Mouse (Mus musculus): Measurements from ENCODE around the gene Plac9b. TPM values are rescaled to one million over a fixed set of nuclear protein-coding genes. Genes with fewer than 3 reads are reported as not detected.
"Not testable (repeated sequence)": the region's sequence is repeated elsewhere in the genome, so short reads cannot be mapped to it uniquely, and the experiment has no call there.

Plac9b gene
- 10 to 100 TPM in 1 of 2 experiments, 1 to 10 TPM in 1; 9.7 to 13.0 TPM for total RNA-seq (2021)

DNA sequence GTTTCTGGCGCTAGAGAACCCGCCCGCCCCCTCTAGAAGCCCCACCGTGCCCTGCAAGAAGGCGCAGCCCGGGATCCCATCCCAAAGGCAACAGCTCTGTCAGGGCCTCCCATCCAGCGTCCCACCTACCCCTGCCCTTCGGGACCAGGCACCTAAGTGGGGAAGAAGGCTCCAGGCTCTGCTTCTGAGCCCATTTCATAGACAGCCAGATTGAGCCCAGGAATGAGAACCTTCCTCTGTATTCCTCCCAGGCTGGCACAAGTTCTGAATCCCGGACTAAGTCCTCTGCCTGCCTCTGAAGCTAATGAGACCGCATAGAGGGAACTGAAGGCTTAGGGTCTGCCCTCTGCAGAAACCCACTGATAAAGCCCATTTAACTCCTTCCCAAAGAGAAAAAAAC lies at the start of gene Plac9b:
TSS of gene Plac9b (minus strand) at position 101 of the 400 bp plus-strand sequence.
- intact Hi-C loops (cut with DNase I); DNase-seq: not testable (repeated sequence)

GRCm38 (mm10) chr14:26216233-26217000 lies 34.1 kb upstream of the Plac9b start:
- intact Hi-C loops (cut with DNase I); DNase-seq: not testable (repeated sequence)

DNA sequence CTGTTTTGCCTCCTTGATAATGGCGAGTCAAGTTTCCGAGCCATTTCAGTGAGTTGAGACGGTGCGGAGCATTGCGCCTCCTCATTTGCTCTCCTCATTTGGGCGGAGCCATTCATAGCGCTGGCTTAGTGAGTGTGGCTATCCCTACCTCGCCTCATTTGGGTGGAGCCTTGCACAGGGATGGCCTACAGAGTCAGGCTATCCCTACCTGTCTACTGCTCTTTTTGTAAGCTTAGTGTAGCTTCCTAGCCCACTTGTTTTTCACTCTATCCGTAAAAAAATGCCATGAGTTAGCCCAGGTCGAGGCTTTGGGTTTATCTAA lies 24.6 kb upstream of the Plac9b start, which contains the start of gene Tmem254b:
TSS of gene Tmem254b (minus strand) at position 116 of the 322 bp plus-strand sequence.
- intact Hi-C loops (cut with DNase I); DNase-seq: not testable (repeated sequence)

DNA sequence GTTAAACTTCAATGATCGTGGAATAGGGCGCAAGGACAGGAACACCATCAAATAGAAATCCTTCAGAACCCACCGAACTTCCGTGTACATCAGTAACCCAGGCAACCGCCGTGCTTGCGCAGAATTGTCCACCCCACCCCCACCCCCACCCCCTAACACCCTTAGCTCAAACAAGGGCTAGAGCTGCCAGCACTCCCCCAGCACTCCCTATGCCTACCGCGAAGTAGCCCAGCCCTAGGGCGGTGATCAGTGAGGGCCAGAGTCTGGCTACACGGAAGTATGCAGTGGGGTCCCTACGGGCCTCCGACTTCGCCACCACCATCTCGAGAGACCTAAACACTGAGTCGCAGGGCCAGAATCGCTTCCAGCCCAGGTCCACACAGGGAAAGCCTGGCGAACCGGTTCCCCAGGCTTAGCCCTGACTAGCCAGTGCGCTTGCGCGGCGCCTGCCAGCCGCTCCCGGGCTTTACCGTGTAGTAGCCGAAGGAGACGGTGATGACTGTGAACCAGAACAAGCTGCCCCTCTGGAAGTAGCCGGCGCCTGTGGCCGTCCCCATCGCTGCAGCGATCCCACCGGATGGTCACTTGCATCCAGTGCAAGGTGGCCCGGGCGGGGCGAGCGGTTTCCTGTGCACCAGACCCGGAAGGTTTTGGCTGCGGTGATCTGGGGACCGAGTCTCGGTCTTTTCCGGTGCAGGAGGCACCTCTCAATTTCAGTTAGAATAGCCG lies 24.1 kb upstream of the Plac9b start:
- intact Hi-C loops (cut with DNase I); DNase-seq: not testable (repeated sequence)

DNA sequence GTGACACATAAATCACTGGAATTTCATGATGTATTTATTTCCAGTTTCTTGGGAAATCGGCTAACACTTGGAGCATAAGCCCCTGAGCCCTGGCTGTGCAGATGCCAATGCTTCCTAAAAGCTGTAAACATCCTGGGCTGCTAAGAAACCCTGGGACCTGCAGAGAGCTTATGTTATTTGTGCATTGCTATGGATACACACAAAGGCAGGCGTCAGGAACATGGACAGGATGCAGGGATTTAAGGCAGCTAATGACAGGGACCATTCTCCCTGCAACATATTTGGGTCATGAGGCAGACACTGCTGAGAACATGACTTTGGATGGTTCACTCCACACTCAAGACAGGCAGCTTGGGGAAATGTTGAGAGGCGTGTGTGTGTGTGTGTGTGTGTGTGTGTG lies 15.6 kb upstream of the Plac9b start:
- intact Hi-C loops (cut with DNase I); DNase-seq: not testable (repeated sequence)

DNA sequence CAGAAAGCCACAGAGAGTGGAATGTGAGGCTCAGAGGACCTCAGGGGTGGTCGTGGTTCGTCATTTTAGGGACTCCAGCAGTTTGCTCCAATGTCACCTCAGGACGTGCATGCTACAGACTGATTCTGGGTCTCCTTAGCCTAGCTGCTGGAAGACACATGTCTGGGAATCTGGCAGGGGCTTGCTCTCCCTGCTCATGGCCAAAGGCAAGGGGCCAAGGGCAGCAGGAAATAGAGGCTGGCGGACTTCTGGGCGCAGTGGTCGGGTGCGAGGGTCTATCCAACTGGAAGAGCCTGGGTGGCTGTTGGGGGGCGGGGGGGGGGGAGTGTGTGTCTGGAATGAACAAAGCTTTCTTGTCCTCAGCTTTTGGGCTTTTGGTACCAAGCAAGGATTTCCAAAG lies 6.1 kb upstream of the Plac9b start:
- DNase-seq; intact Hi-C loops (cut with DNase I): not testable (repeated sequence)

DNA sequence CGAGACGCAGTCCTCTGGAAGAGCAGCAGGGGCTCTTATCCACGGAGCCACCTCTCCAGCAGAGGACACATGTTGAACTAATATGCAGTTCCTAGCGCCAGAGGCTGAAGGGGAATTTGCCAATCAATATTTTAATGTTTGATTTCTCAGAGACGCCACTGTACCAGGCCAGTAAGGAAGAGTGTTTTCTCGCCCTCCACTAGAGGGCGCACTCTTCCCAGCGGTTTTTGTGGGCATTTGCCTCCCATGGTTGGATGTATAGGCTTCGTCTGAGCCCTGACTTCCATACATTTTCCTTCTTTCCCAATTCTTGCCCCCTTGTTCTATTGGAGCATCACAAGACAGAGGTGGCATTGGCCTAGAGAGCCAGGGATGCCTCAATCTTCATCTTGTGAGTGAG lies 4.4 kb upstream of the Plac9b start:
- intact Hi-C loops (cut with DNase I) = not testable (repeated sequence)

DNA sequence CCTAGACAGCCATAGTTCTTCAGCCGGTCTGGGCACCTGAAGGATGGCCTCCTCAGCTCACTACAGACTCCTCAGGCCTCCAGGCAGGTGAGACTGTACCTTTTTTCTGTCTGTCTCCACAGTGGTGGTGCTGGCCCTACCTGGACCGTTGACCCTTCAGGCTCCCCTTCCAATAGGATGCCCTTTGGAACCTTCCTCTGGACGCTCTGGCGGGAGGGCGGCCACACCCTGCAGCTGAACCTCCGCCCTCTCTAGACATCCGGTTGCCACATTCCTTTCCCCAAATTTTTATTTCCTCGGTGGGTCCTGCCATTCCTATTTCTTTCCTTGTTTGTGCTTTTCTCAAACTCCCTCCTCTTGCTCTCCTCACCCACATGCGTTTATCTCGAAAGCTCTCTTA lies 620 bp downstream of the Plac9b start:
- DNase-seq; intact Hi-C loops (cut with DNase I): not testable (repeated sequence)

More for the DNA sequence above, 4.4 kb upstream of the Plac9b start:
- not testable (repeated sequence) for DNase-seq

GRCm38 (mm10) chr14:26175028-26175427 lies 7.3 kb downstream of the Plac9b start:
- intact Hi-C loops (cut with DNase I); DNase-seq: not testable (repeated sequence)

DNA sequence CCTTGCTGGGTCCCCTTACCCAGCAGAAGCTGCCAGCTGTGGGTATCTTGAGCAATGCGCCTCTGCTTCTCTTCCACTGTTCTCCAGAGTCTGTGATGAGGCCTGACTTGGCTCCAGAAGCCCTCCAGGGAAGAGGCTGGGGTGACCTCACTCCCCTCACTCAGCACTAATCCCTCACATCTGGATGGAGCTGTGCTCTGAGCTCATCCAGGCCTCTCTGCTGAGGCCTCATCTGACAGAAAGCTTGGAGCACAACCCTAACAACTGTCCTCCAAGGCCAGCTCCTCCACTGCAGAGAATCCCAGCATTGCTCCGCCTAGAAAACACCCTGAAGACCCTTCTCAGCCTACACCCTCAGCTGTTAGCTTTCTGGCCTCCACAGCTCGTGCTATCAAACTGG lies 8.3 kb downstream of the Plac9b start:
- DNase-seq; intact Hi-C loops (cut with DNase I): not testable (repeated sequence)

- DNase-seq; intact Hi-C loops (cut with DNase I): not testable (repeated sequence)
Observed at GRCm38 (mm10) chr14:26165266-26165665, 17.0 kb downstream of the Plac9b start.

- not testable (repeated sequence) for DNase-seq
Observed at GRCm38 (mm10) chr14:26162423-26162822, 19.9 kb downstream of the Plac9b start.

DNA sequence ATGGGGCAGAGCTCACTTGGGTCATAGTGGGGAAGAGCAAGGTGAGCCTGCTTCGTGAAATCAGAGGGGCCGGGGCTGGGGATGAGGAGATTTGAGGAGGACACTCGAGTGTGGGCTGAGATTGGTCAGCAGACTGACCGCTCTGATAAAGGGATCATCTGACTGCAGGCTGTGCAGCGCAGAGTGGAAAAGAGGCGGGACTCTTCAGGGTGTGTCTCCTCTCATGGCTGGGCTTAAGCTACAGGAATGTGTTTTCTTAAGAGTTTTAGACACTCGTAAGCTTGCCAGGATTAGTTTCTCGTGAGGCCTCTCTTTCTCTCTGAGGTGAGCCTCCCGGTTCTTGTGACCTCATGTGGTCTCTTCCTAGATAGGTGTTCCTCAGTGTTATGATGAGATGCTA lies 21.1 kb downstream of the Plac9b start:
- DNase-seq; intact Hi-C loops (cut with DNase I): not testable (repeated sequence)

More at GRCm38 (mm10) chr14:26162423-26162822, 19.9 kb downstream of the Plac9b start:
- intact Hi-C loops (cut with DNase I) = not testable (repeated sequence)

DNA sequence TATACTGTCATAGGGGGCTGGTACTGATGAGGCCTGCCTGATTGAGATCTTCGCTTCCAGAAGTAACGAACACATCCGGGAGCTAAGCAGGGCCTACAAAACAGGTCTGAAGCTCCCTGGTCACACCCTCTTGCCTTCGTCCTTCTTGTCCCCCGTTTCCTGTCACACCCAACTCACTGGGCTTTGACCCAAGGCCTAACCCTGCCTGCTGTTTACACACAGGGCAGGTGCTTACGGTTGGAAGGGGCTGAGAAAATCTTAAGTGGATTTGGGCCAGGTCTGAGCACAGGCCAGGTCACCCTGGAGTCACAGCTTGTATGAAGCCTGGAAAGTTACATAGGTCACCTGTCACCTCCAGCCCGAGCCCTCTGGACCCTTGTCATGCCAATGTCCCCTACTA lies 26.2 kb downstream of the Plac9b start:
- DNase-seq; intact Hi-C loops (cut with DNase I): not testable (repeated sequence)

- intact Hi-C loops (cut with DNase I); DNase-seq: not testable (repeated sequence)
Observed at GRCm38 (mm10) chr14:26147095-26147494, 35.2 kb downstream of the Plac9b start.

GRCm38 (mm10) chr14:26119095-26119494 lies 63.2 kb downstream of the Plac9b start:
- intact Hi-C loops (cut with DNase I); DNase-seq: not testable (repeated sequence)

DNA sequence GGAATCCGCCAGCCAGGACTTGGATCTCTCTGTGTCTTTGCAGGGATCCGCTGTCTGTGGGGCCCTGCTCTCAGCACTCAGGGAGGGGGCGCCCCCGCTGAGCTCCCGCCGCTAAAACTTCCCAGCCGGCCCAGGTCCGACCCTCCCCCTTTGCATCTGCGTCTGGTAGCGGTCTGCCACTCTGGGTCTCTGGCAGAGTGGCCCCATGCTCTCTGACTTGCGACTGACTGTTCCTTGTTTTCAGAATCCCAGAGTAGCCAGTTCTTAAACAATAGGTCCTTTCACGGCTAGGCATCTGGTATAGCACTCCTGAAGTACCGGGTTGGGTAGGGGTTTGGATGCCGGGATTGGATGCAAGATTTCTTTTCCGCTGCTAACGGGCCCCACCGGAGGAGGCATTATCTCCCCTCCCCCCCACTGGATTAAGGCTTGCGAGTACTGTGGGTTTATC lies 63.7 kb downstream of the Plac9b start:
- intact Hi-C loops (cut with DNase I); DNase-seq: not testable (repeated sequence)

DNA sequence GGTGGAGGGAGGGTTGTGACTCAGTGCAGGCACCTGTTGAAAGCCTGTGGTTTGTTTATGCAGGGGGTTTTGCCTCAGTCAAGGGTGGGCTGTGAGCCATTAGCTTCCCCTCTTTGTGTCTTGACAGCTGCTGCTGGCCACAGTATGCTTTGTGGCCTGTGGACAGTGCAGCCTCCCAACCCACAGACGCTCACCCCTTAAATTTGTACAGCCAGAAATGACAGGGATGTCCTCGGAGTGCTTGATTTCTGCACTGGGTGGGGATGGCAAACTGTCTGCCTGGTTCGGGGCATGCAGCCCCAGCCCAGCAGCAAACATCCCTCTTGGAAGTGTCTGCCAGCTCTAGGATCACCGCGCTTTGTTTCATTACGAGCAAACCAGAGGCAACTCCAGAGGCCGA lies 64.1 kb downstream of the Plac9b start, which contains the start of gene Duxbl2:
TSS of gene Duxbl2 (plus strand) at position 200 of the 400 bp plus-strand sequence.
- intact Hi-C loops (cut with DNase I); DNase-seq: not testable (repeated sequence)
